8 mouse cellular contexts compared by ENCODE assay signal in genomic region chr4:81178047-81178781, GRCm38 (mm10).
DNase-seq lines count a peak whose midpoint lies in the region; ATAC-seq lines count a peak whose summit lies in the region.

No protein-coding gene starts in this region.

- no peaks in the 10 kb centered on the region for H3K36me3 ChIP-seq in forebrain, embryonic 12.5 days (replicated peaks)
- H3K36me3 ChIP-seq in forebrain, embryonic 13.5 days (ENCODE audit: poor library complexity, severe bottlenecking), result no peaks in the 10 kb centered on the region

- H3K4me2 ChIP-seq in forebrain, embryonic 12.5 days, result no peak overlapping the region
- H3K4me2 ChIP-seq in forebrain, embryonic 13.5 days, result no peak overlapping the region

- no peak overlapping the region for H3K9ac ChIP-seq in forebrain, embryonic 12.5 days
- H3K9ac ChIP-seq in forebrain, embryonic 13.5 days, result no peak overlapping the region

- no peaks in the 10 kb centered on the region for H3K9me3 ChIP-seq in forebrain, embryonic 12.5 days
- no peaks in the 10 kb centered on the region for H3K9me3 ChIP-seq in forebrain, embryonic 13.5 days (replicated peaks)

- WGBS in forebrain, embryonic 12.5 days, result 81% methylated on average over 14 of the region's 14 CpGs
- WGBS in forebrain, embryonic 13.5 days, result 84% methylated on average over 14 of the region's 14 CpGs

- no peak overlapping the region for H3K4me3 ChIP-seq in forebrain, embryonic 12.5 days (replicated peaks)
- no peak overlapping the region for H3K4me3 ChIP-seq in forebrain, embryonic 13.5 days

- no peak overlapping the region for H3K27ac ChIP-seq in forebrain, embryonic 12.5 days
- no peak overlapping the region for H3K27ac ChIP-seq in forebrain, embryonic 13.5 days

- no peaks in the 10 kb centered on the region for H3K27me3 ChIP-seq in forebrain, embryonic 12.5 days
- H3K27me3 ChIP-seq in forebrain, embryonic 13.5 days, result no peaks in the 10 kb centered on the region

- peaks cover 2% of the 10 kb centered on the region; the same call in 1 of the 2 replicates for H3K4me1 ChIP-seq in forebrain, embryonic 12.5 days
- H3K4me1 ChIP-seq in forebrain, embryonic 13.5 days, result 0 out of 2 replicates have a peak, but pooled peaks cover 7% of the 10 kb centered on the region

- ATAC-seq in forebrain, embryonic 12.5 days (ENCODE audit: low FRiP score), result peak; percentile 19
- no peak; the same call in 1 of the 2 replicates for ATAC-seq in forebrain, embryonic 13.5 days

- DNase-seq in retina, embryonic 14.5 days (ENCODE audit: low spot score), result peak; percentile 23
- no peak for DNase-seq in retina, postnatal 1 day
- peak; percentile 24 for DNase-seq in lung, postnatal 10 days
- no peak for DNase-seq in testis, postnatal 14 days (ENCODE audit: low spot score)
- DNase-seq in left cerebral cortex, adult 11 months (ENCODE audit: low spot score), result no peak
- DNase-seq in thymus, postnatal 10 days (ENCODE audit: low spot score in 2 of 2), result no peak

Comparison
In these comparisons a context has a peak if more than half of its experiments do, and no peak if none do; other contexts are left out.
1. DNase-seq: peak in retina, embryonic 14.5 days (single experiment) and lung, postnatal 10 days (single experiment); none in retina, postnatal 1 day (single experiment), testis, postnatal 14 days (single experiment), left cerebral cortex, adult 11 months (single experiment) and thymus, postnatal 10 days (0 of 2).